Mouse (Mus musculus) hindbrain, postnatal 0 days (tissue): Measurements from ENCODE around the gene Nhlrc3. TPM values are rescaled to one million over a fixed set of nuclear protein-coding genes. Genes with fewer than 3 reads are reported as not detected.

Source experiments
- ATAC-seq: fragments of 200-750 bp; cut with Nextera tagmentation; 2 replicates; pipeline ENCODE4 v1.8.0; 2017; ENCODE audit warnings: mild to moderate bottlenecking, moderate TSS enrichment, moderate library complexity
- DNase-seq: peaks from one replicate; pipeline ENCODE4 v3.0.0-alpha.2; 2015; ENCODE audit warnings: low spot score
- H3K27ac ChIP-seq: fragments of 300-500 bp; sonication (generic); 2 replicates; pipeline ENCODE4 v1.5.1; 2014; ENCODE audit warnings: mild to moderate bottlenecking
- H3K27me3 ChIP-seq: fragments of 300-500 bp; sonication (generic); 2 replicates; pipeline ENCODE4 v1.6.1; 2014; ENCODE audit warnings: low read length, mixed read lengths; ENCODE audit not compliant: insufficient read depth
- H3K36me3 ChIP-seq: fragments of 300-500 bp; sonication (generic); 2 replicates; pipeline ENCODE4 v1.6.1; 2014; ENCODE audit warnings: low read length, mixed read lengths; ENCODE audit not compliant: insufficient read depth
- H3K4me1 ChIP-seq: fragments of 300-500 bp; sonication (generic); 2 replicates; pipeline ENCODE4 v1.6.1; 2014; ENCODE audit warnings: antibody characterized with exemption, low read length, mixed read lengths; ENCODE audit not compliant: insufficient read depth
- H3K4me2 ChIP-seq: fragments of 300-500 bp; sonication (generic); 2 replicates; pipeline ENCODE4 v1.6.1; 2014; ENCODE audit warnings: low read depth, mild to moderate bottlenecking, low read length, moderate library complexity, mixed read lengths
- H3K4me3 ChIP-seq: fragments of 300-500 bp; sonication (generic); 2 replicates; pipeline ENCODE4 v1.5.1; 2014; ENCODE audit warnings: low read length
- H3K9ac ChIP-seq: fragments of 300-500 bp; sonication (generic); replicated peaks from 2 replicates; pipeline ENCODE4 v1.6.1; 2014; ENCODE audit warnings: mild to moderate bottlenecking, low read length, moderate library complexity, mixed read lengths
- H3K9me3 ChIP-seq: fragments of 300-500 bp; sonication (generic); 2 replicates; pipeline ENCODE4 v1.6.1; 2016; ENCODE audit warnings: low read length, mixed read lengths
- CTCF ChIP-seq: IDR thresholded peaks from 2 replicates; pipeline ENCODE4 v1.5.1; 2016; ENCODE audit warnings: antibody characterized with exemption, control low read depth, low read depth
- WGBS: fragments of 180-500 bp; shearing (Covaris S2); extraction: QIAGEN DNeasy Blood & Tissue Kit; methylation state at CpG from one replicate; pipeline ENCODE4 v1.1.7; 2014; 5-methylcytosine and 5-hydroxymethylcytosine counted together
- polyA plus RNA-seq: library from polyadenylated mRNA; unstranded; fragments of >200 nt; fragmentation: Nextera tagmentation; extraction: Ambion mirVana; gene quantifications from 2 replicates; pipeline ENCODE4 v1.2.1, GENCODE M21; 2015
- total RNA-seq: library from RNA; depleted of rRNA; stranded (reverse); fragments of >200 nt; gene quantifications from 2 replicates; pipeline ENCODE4 v1.2.3, GENCODE M21; 2014

Gene Nhlrc3
- total and polyA plus RNA-seq, 2 experiments from 2014 or later, result 7.5 to 14.4 TPM

DNA sequence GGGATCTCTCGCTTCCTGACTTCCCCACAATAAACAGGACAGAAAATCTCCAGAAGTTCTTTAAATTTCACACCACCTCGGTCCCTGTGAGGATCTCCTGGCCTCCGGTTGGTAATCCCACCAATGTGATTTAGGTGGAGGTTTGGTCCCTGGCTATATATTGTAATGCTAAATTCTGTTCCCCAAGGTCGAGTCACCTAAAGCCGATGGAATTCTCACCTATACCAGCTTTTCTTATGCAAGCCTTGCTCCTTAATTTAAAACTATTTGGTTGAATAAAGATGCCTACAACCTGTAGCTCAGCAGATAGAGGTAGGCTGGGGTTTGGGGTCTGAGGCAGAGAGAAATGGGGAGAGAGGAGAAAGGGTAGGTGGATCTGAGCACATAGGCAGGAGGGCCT, 5.4 kb downstream of the Nhlrc3 start:
- Histone ChIP-seq H3K27ac (no peak overlapping the region), H3K36me3 (peaks cover 57% of the 10 kb centered on the region; the same call in 1 of the 2 replicates), H3K4me2 (no peak overlapping the region), H3K27me3 (no peaks in the 10 kb centered on the region), H3K4me3 (no peak overlapping the region), H3K9ac (no peak overlapping the region), H3K9me3 (no peaks in the 10 kb centered on the region), H3K4me1 (no peaks in the 10 kb centered on the region)
- no peak for DNase-seq
- 87% methylated on average over 5 of the region's 5 CpGs for WGBS
- TF ChIP-seq CTCF, result no peak
- ATAC-seq, result no peak

DNA sequence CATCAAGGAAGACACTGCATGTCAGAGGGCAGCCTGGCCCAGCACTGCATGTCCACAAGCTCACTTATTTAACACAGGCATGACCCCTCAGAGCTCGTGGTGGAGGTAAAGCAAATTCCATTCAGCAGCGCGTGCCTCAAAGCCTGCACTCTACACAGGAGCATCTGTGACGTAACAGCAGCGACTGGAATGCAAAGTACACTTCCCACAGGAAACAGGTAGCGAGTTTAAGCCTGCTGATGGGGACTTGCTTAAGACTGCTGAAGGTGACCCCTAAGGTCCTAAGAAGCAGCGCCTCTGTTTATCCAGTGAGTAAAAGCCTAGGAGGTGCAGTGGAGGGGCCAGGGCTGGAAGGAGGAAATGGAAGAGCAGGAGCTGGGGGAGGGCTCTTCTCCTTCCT, 8.1 kb downstream of the Nhlrc3 start:
- H3K27me3 ChIP-seq, result no peaks in the 10 kb centered on the region
- H3K9me3 ChIP-seq, result no peaks in the 10 kb centered on the region
- no peaks in the 10 kb centered on the region for H3K4me1 ChIP-seq
- H3K4me3 ChIP-seq, result no peak overlapping the region
- ATAC-seq (no peak), DNase-seq (no peak)
- H3K9ac ChIP-seq, result no peak overlapping the region
- 81% methylated on average over 7 of the region's 7 CpGs for WGBS
- H3K27ac ChIP-seq, result no peak overlapping the region
- peaks cover 77% of the 10 kb centered on the region for H3K36me3 ChIP-seq
- TF ChIP-seq CTCF, result no peak
- no peak overlapping the region for H3K4me2 ChIP-seq

DNA sequence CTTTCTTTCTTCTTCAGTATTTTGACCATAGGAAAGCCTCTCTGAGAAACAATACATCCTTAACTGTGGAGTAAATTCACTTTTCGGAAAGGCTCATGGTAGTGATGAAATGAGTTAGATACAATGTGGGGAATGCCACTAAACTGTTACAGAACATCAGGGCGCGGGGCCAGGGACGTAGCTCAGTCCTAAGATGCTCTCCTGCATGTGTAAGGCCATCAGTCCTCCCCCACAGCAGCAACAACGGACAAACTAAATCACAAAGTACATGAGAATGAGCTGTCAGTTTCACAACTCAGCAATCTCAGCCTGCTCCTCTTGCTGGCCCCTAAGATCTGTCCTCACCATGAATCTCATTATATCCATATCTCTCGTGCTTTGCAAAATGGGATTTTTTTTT, 8.6 kb downstream of the Nhlrc3 start:
- H3K9me3 ChIP-seq, result no peaks in the 10 kb centered on the region
- 94% methylated on average over 6 of the region's 6 CpGs for WGBS

GRCm38 (mm10) chr3:53454005-53454404, 9.1 kb downstream of the Nhlrc3 start:
- Histone ChIP-seq H3K4me3 (no peak overlapping the region), H3K27ac (no peak overlapping the region), H3K4me2 (no peak overlapping the region), H3K27me3 (no peaks in the 10 kb centered on the region), H3K36me3 (peaks cover 77% of the 10 kb centered on the region), H3K9me3 (no peaks in the 10 kb centered on the region), H3K4me1 (no peaks in the 10 kb centered on the region), H3K9ac (no peak overlapping the region)
- WGBS, result 95% methylated on average over 6 of the region's 6 CpGs
- ATAC-seq (no peak), DNase-seq (no peak)
- TF ChIP-seq CTCF, result no peak

More for the DNA sequence above, 8.6 kb downstream of the Nhlrc3 start:
- H3K27me3 ChIP-seq, result no peaks in the 10 kb centered on the region
- peaks cover 77% of the 10 kb centered on the region for H3K36me3 ChIP-seq
- no peak overlapping the region for H3K9ac ChIP-seq
- TF ChIP-seq CTCF, result no peak
- no peak overlapping the region for H3K27ac ChIP-seq
- DNase-seq (no peak), ATAC-seq (no peak)
- H3K4me2 ChIP-seq, result no peak overlapping the region
- H3K4me1 ChIP-seq, result no peaks in the 10 kb centered on the region
- H3K4me3 ChIP-seq, result no peak overlapping the region

- WGBS, result 94% methylated on average over 7 of the region's 7 CpGs
- TF ChIP-seq CTCF, result no peak
These were observed 9.8 kb downstream of the Nhlrc3 start for GRCm38 (mm10) chr3:53453346-53453745.

GRCm38 (mm10) chr3:53452351-53452750, 10.8 kb downstream of the Nhlrc3 start:
- no peak for DNase-seq

More at GRCm38 (mm10) chr3:53453346-53453745, 9.8 kb downstream of the Nhlrc3 start:
- no peak overlapping the region for H3K9ac ChIP-seq
- no peak overlapping the region for H3K4me3 ChIP-seq
- ATAC-seq (no peak), DNase-seq (no peak)
- no peaks in the 10 kb centered on the region for H3K4me1 ChIP-seq
- H3K27ac ChIP-seq, result no peak overlapping the region
- H3K36me3 ChIP-seq, result peaks cover 70% of the 10 kb centered on the region
- no peak overlapping the region for H3K4me2 ChIP-seq
- H3K9me3 ChIP-seq, result no peaks in the 10 kb centered on the region
- no peaks in the 10 kb centered on the region for H3K27me3 ChIP-seq

GRCm38 (mm10) chr3:53450666-53451065, 12.5 kb downstream of the Nhlrc3 start:
- ATAC-seq (no peak), DNase-seq (no peak)
- H3K27me3 ChIP-seq, result no peaks in the 10 kb centered on the region
- no peak for TF ChIP-seq CTCF
- no peak overlapping the region for H3K27ac ChIP-seq
- no peaks in the 10 kb centered on the region for H3K4me1 ChIP-seq
- H3K9ac ChIP-seq, result no peak overlapping the region
- H3K4me3 ChIP-seq, result no peak overlapping the region
- H3K36me3 ChIP-seq, result peaks cover 47% of the 10 kb centered on the region
- WGBS, result 88% methylated on average over 11 of the region's 11 CpGs
- H3K9me3 ChIP-seq, result no peaks in the 10 kb centered on the region
- H3K4me2 ChIP-seq, result no peak overlapping the region

More at GRCm38 (mm10) chr3:53452351-53452750, 10.8 kb downstream of the Nhlrc3 start:
- H3K4me2 ChIP-seq, result no peak overlapping the region
- no peak for ATAC-seq
- no peaks in the 10 kb centered on the region for H3K27me3 ChIP-seq
- no peak overlapping the region for H3K9ac ChIP-seq
- H3K9me3 ChIP-seq, result no peaks in the 10 kb centered on the region
- H3K4me3 ChIP-seq, result no peak overlapping the region
- TF ChIP-seq CTCF, result no peak
- WGBS, result 96% methylated on average over 10 of the region's 10 CpGs
- no peaks in the 10 kb centered on the region for H3K4me1 ChIP-seq
- H3K36me3 ChIP-seq, result peaks cover 63% of the 10 kb centered on the region
- no peak overlapping the region for H3K27ac ChIP-seq
